Mouse (Mus musculus) thymus, postnatal 0 days (tissue): ENCODE results near the gene Ltf. TPM values are rescaled to one million over a fixed set of nuclear protein-coding genes. Genes with fewer than 3 reads are reported as not detected.

ENCODE experiments used
- DNase-seq: peaks from one replicate; pipeline ENCODE4 v3.0.0-alpha.2; 2015; ENCODE audit warnings: low spot score
- polyA plus RNA-seq: library from polyadenylated mRNA; unstranded; fragments of >200 nt; fragmentation: Nextera tagmentation; extraction: Ambion mirVana; gene quantifications from 2 replicates; pipeline ENCODE4 v1.2.1, GENCODE M21; 2015

Gene Ltf
- polyA plus RNA-seq, 1 experiment from 2014 or later, result 8.0 TPM

DNA sequence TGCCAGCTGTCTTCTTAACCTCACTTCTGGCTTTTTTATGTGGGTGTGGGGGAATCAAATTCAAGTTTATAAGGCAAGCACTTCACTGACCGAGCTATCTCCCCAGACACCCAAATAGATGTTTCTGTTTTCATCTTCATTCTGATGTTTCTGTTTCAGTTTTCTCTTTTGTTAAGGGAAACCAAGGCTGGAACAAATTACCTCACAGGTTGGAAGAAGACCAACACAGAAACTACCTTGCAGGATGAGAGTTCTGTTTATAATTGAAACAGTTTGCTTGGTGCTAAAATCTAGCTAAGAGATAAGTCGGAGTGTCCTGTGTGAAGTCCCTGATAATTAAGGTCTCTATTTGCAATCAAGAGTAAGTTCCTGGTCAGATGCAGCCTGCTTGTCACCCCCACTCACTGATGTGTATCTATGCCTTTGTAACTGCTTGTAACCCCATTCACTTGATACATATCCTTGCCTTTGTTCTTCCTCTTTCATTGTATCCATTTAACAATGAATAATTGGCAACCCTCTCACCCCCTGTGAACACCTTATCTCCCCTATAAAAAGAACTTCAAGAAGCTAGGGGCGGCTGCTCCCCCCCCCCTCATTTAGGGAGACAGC lies 68.0 kb downstream of the Ltf start:
- no peak for DNase-seq

DNA sequence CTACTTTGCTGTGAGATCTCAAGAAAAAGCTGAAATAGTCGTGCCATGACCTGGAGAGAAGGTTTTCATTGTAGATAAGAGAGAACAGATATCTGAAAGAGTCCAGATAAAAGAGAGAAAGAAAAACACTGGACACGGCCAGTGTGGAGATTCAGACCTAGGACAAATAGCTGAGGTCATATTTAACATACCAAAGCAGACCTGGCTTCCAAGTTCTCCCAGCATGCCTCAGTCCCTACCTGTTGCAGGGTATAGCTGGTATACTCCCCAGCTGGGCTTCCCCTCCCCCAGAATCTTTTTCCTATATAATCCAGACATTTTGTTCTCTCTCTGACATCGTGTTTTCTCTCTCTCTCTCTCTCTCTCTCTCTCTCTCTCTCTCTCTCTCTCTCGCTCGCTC lies 68.9 kb downstream of the Ltf start:
- DNase-seq, result no peak

DNA sequence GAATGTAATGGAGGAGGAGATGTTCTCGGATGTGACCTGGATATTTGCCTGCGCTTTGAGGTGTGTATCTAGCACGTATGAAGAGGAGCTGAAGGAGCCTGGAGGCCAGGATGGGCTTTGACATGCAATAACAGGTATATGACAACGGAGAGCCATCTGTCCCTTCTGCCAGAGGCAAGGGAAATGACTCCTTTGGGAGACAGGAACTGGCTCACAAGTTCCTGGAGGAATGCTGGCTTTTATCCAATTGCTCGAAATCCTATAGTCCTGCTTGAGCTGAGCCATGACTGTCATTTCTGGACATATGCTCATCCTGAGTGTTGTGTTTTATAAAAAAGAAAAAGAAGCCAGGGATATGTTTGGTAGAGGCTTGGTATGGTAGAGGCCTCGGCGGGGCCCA lies 69.8 kb downstream of the Ltf start:
- DNase-seq, result no peak

Other genes starting within 250 kb of the Ltf start
- gene Prss42, start 221.1 kb upstream of the Ltf start, polyA plus RNA-seq, result not detected in 2 replicates
- 0.14 TPM in 1 of 2 replicates, not detected in the other for gene Prss44, start 205.3 kb upstream of the Ltf start, polyA plus RNA-seq
- not detected in 2 replicates for gene Prss43, start 192.6 kb upstream of the Ltf start, polyA plus RNA-seq
- not detected in 2 replicates for gene Prss45, start 184.7 kb upstream of the Ltf start, polyA plus RNA-seq
- not detected in 2 replicates for gene Prss46, start 174.8 kb upstream of the Ltf start, polyA plus RNA-seq
- 0.14 and 0.18 TPM in 2 replicates for gene Prss50, start 161.3 kb upstream of the Ltf start, polyA plus RNA-seq
- gene Als2cl, start 139.4 kb upstream of the Ltf start, polyA plus RNA-seq, result 3.7 and 4.9 TPM in 2 replicates
- 6.2 and 7.1 TPM in 2 replicates for gene Tmie, start 139.2 kb upstream of the Ltf start, polyA plus RNA-seq
- gene Fam240a, start 102.4 kb upstream of the Ltf start, polyA plus RNA-seq, result 0.67 and 0.82 TPM in 2 replicates
- gene Tdgf1, start 73.1 kb upstream of the Ltf start, polyA plus RNA-seq, result 0.52 and 0.69 TPM in 2 replicates
- 0.08 and 0.38 TPM in 2 replicates for gene Lrrc2, start 67.7 kb upstream of the Ltf start, polyA plus RNA-seq
- gene Rtp3, start 28.7 kb upstream of the Ltf start, polyA plus RNA-seq, result 0.14 and 0.20 TPM in 2 replicates
- 1.6 and 2.5 TPM in 2 replicates for gene Ccrl2, start 38.2 kb downstream of the Ltf start, polyA plus RNA-seq
- gene Lrrfip2, start 98.3 kb downstream of the Ltf start, polyA plus RNA-seq, result 24.8 and 26.6 TPM in 2 replicates